Mouse (Mus musculus) brain, embryonic 14.5 days (tissue): ENCODE measurements around the gene Dpy19l3. TPM values are rescaled to one million over a fixed set of nuclear protein-coding genes. Genes with fewer than 3 reads are reported as not detected.

Source experiments
- DNase-seq: peaks from one replicate; pipeline ENCODE4 v3.0.0-alpha.2; 2011; ENCODE audit warnings: low read depth
- CTCF ChIP-seq: fragments of 200-500 bp; IDR thresholded peaks from 2 replicates; pipeline ENCODE4 v1.5.1; 2012; ENCODE audit warnings: inconsistent platforms, mild to moderate bottlenecking, moderate library complexity, borderline replicate concordance; ENCODE audit not compliant: insufficient read depth, insufficient read length; ENCODE audit errors: extremely low read depth
- POLR2A ChIP-seq: fragments of 200-500 bp; IDR thresholded peaks from 2 replicates; pipeline ENCODE4 v1.6.1; 2012; ENCODE audit warnings: mild to moderate bottlenecking, inconsistent platforms, borderline replicate concordance; ENCODE audit not compliant: poor library complexity, insufficient read depth, insufficient read length, severe bottlenecking; ENCODE audit errors: extremely low read depth
- polyA plus RNA-seq: library from polyadenylated mRNA; depleted of rRNA; stranded (reverse); fragments of >200 nt; gene quantifications from 2 replicates; pipeline ENCODE4 v1.2.3, GENCODE M21; 2012

Dpy19l3 gene
- polyA plus RNA-seq, 1 experiment, result 25.2 TPM

DNA sequence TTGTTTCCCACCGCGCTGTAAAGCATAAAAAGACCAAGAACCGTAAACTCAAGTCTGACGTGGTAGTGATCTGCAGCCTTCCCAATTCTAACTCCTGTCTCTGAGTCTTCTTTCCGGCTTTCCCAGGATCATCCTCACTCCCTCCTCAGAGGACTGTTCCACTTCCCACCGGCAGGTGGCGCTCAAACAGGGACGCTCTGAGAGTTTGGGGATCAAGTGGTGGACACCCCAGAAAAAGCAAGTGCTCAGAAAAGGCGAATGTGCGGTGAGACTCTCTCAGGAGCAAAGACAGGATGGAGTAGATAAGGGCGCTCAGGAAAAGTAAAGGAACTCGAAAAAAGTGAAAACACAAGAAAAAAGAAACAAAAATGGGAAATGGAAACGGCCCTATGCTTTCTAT, 67.5 kb downstream of the Dpy19l3 start:
- peak; percentile 59 for DNase-seq
- TF ChIP-seq POLR2A (no peak), CTCF (peak; percentile 95)

DNA sequence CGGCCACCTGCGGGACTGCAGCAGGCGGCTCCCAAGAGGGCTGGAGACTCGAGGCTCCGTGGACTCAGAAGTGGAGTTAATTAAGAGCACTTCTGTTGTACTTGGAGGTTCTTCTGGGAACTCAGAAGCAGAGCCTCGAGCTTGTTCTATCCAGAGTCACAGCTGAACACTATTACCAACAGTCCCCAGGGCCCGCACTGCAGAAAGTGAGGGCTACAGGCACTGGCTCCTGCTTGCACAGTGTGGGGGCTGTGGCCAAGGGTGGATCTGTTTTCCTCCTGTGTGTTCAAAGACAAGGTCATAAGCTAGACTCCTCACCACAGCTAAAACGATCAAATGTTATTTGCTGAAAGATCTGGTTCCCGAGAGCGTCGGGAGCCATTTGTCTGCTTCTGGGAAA, 68.0 kb downstream of the Dpy19l3 start:
- TF ChIP-seq POLR2A (no peak), CTCF (no peak)
- no peak for DNase-seq

DNA sequence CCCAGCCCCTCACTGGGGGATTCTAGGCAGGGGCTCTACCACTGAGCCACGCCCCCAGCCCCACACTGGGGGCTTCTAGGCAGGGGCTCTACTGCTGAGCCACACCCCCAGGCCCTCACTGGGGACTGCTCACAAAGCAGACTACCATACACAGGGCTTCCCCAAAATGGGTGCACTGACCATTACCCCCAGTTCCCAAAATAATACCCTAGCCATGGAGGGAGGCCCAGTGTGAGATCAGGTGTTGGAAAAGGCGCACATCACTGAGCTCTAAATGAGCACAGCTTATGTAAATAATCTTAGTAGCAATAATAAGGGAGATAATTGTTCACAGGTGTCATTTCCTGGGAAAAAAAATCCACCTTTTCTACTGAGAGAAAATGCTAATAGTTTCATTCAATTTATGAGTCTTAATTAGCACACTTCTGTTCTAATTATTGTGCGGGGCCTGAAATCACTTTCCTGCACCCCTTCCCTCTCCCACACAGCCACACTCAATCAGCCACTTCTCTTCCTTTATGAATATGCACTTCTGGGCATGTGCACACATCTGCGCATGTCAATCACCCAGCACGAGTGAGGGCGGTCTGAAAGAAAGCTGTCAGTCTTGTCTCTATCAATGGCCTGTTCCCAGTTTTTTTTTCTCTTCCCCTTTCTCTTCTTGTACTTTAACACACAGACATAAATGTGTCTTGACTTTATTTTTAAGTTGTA, 70.7 kb downstream of the Dpy19l3 start:
- no peak for TF ChIP-seq POLR2A
- TF ChIP-seq CTCF, result no peak
- peak; percentile 88 for DNase-seq

DNA sequence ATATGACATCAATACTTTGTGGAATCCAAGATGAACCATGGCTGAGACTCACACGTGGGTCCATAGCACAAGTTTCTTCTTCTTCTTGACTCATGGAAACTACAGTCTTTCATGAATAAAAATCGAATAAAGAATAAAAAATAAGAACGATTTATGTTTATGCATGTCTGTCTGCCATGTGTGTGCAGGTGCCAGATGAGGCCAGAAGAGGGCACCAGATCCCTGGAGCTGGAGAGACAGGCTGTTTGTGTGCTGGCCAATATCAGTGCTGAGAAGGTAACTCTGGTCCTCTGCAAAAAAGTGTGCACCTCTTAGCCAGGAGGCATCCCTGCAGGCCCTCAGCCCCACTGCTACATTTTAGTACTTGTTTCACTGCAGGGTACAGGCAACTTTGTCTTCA, 72.7 kb downstream of the Dpy19l3 start:
- DNase-seq, result no peak

DNA sequence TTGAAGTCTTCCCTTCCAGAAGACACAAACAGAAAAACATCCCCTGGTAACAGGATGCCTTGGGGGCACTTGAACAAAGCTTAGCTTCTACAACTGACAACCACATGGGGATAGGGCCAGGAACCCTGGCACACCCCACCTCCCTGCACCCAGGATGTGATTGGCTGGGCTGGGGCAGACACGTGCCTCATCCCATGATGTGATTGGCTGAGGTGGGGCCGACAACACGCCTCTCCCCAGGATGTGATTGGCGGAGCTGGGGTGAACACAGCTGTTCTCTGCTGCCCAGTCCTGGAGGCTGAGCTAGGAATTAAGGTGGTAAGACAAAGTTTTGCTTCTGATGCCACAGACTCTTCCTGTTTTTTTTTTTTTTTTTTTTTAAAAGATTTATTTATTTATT, 75.3 kb downstream of the Dpy19l3 start:
- no peak for DNase-seq
- no peak for TF ChIP-seq POLR2A
- no peak for TF ChIP-seq CTCF

More for the DNA sequence above, 72.7 kb downstream of the Dpy19l3 start:
- TF ChIP-seq CTCF (peak; percentile 26; the same call in 1 of the 2 replicates), POLR2A (no peak)

DNA sequence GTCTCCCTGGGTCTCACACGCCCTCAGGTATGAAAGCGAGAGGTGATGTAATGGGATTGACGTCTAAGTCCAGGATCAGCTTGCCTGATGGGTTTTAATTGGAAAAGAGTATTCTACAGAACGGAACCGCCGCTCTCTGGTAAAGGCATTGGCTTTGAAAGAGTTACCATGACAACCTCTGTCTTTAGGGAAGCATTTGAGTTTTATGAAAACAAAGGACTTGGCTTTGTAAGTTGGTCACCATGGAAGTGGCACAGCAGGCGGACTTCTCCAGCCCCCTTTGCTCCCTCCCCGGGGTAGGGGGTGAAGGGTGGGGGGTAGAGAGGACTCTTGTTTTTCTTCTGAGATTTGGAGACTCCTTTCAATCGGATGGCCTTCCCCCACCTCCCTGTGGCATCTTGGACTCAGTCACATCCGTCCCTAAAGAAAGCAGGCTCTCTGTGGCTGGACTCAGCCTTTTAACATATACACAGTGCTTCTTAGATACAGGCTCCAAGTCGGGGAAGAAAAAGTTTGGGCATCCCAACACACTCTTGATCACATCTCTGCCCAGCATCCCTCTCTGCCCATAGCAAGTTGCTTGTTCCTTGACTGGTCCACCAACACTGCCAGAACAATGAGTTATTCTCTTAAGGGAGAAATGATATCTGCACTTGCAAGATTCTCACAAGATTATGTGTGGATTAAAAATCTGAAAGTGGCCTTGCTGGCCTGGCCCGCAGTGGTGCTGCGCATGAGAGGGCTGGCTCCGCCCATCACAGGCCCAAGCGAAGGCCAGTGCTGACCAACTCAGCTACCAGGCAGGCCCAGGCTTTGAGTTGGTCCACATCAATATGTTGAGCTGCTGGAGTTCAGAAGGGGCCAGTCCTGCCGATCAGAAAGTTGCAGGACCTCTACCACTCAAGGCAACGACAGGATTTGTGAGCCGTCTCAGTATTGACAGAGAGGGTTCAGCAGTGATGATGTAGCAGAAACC, 85.9 kb downstream of the Dpy19l3 start:
- DNase-seq, result peak; percentile 93
- TF ChIP-seq CTCF, result no peak
- no peak for TF ChIP-seq POLR2A

DNA sequence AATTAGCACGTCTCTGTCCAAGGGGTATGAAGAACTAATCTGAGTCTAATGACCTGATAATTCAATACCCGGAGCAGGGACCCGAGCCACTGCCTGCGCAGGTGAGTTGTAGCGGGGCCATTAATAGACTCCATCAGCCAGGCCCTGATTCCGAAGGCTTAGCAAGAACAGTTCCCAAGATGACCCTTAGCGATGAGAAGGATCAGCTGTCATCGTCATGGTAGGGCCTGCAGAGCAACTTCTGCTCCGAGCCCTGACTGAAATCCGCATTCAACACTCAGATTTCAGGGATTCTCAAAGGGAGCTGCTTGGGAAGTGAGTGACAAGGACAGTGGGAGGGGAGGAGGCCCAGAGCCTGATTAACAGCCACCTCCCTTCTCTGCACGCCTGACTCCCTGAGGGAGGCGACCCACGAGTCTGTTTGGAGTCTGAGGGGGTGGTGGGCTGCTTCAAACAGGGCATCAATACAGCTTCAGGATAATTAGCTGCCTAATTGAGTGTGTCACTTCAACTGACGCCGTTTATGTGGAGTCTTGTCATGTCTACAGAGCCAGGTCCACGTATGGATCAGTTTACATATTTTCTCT, 90.4 kb downstream of the Dpy19l3 start:
- TF ChIP-seq POLR2A (no peak), CTCF (no peak)
- peak; percentile 64 for DNase-seq

DNA sequence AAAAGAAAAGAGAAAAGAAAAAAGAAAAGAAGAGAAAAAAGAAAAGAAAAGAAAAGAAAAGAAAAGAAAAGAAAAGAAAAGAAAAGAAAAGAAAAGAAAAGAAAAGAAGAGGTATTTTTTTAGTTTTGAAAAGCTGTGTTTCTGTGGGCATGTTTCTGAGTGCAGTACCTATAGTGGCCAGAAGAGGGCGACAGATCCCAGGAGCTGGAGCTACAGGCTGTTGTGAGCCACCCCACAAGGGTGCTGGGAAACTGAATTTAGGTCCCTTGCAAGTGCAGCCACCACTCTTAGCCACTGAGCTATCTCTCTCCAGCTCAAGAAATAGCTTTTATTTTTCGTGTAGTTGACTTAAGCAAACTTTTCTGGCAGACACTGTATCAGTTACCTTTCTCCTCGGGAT, 95.1 kb downstream of the Dpy19l3 start:
- peak; percentile 72 for TF ChIP-seq CTCF
- no peak for TF ChIP-seq POLR2A
- DNase-seq, result no peak

DNA sequence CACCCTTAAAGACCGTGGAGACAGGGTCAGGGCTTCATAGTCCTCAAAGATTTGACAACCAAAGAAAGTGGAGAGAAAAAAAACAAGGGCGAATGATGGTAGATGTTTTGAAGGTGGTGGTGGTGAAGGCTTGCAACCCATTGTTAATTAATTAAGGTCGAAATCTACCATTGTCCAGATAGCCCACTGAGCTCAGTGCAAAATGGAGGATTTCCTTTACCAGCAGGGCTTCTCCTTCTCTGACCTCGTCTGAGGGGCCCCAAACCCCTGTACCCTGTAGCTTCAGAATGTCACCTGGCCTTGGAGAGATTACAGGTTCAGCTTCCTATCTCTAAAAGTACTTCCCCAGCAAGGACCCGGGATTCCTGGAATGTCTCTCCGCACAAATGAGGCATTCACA, 96.4 kb downstream of the Dpy19l3 start:
- no peak for DNase-seq
- no peak for TF ChIP-seq CTCF
- no peak for TF ChIP-seq POLR2A

DNA sequence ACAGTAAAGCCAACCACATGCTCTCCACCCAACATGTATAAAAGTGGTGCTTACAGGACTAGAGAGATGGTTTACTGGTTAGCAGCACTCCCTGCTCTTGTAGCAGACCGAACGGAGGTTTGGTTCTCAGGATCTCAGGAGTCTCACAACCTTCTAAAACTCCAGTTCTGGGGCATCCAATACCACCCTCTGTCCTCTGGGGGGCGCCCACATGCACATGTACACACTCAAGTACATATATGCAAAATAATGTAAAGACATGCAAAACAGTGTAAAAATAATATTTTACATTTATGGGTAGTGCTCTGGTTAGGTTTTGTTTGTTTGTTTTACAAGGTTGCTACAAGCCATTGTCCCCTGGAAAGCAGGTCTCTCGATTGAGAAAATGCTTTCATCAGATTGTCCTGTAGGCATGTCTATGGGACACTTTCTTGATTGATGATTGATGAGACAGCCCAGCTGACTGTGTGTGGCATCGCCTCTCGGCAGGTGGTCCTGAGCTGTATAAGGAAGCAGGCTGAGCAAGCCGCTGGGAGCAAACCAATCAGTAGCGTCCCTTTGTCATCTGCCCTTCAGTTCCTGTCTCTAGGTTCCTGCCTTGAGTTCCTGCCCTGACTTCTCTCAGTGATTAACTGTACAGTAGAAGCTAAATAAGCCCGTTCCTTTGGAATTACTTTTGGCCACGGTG, 102.5 kb downstream of the Dpy19l3 start:
- no peak for TF ChIP-seq POLR2A
- TF ChIP-seq CTCF, result no peak
- no peak for DNase-seq

DNA sequence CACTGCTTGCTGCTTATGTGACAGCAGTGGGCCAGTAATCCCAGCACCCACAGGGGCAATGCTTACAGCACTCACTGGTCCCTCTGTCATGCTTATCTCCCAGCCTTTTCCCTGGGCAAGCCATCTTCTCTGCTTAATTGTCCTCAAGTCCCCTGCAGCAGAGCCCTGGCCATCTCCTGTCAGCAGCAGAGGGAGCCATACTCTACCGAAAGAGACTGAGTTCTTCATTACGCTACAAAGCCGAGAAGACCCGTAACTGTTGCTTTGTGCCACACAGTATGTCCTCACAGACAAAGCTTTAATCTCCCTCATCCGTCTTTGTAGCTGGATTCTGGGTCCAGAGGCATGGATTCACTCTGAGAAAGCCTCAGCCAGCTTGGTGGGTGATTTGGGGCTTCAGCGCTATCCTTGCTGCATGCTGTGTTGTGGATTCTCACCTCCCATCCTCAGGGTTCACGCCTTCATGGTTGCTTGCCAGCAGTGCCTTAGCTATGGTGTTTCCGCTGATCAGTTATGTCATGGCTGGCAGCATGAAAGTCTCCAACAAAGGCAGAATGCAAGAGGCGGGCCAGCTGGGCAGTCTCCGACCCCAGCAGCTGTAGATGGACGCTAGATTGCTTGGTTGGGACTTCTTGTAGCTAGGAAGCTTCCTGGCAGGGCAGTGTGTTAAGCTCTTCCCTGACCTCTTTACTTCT, 103.4 kb downstream of the Dpy19l3 start:
- TF ChIP-seq POLR2A (no peak), CTCF (peak; percentile 44; the same call in 1 of the 2 replicates)
- peak; percentile 67 for DNase-seq

DNA sequence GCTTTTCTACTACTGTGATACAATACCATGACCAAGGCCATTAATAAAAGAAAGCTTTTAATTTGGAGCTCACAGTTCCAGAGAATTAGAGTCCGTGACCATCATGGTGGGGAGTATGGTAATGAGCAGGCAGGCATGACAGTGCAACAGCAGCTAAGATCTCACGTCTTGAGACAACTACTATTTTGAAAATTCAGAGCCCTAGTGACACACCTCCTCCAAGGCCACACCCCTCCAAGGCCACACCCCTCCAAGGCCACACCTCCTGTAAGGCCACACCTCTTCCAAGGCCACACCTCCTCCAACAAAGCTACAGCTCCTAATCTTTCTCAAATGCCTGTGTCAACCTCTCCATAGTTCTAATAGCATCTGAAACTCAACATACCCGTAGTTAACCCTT, 105.2 kb downstream of the Dpy19l3 start:
- no peak for TF ChIP-seq CTCF
- no peak for TF ChIP-seq POLR2A
- peak; percentile 22 for DNase-seq

DNA sequence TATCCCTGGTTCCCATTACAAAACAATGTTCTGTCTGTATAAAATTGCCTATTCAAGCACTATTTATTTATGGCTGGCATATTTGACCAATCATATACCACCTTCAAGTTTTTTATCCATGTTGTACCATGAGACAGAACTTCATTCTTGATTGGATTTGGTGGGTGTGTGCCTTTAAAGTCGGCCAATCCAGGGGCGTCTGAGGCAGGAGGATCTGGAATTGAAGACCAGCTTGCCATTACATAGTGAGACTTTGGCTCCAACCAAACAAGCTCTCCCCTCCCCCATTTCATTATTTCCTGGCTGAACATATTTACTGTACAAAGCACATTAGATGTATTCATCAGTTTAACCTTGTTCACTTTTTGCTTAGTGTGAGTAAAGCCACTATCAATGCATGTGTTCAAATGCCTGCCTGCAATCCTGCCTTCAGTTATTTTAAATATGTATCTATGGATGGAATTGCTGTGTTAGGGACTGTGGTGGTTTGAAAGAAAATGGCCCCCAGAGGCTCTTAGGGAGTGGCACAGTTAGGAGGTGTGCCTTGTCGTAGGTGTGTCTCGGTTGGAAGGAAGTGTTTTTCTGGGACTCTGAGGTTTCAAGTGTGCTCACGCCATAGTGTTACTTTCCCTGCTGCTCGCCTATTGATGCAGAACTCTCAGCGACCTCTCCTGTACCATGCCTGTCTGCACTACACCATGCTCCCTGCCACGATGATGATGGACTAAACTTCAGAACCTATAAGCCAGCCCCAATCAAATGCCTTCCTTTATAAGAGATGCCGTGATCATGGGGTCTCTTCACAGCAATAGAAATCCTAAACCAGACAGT, 105.8 kb downstream of the Dpy19l3 start:
- no peak for TF ChIP-seq CTCF
- TF ChIP-seq POLR2A, result no peak
- no peak for DNase-seq
